Mouse (Mus musculus) CH12.LX (cell line): ENCODE results near the gene Crtc3. TPM values are rescaled to one million over a fixed set of nuclear protein-coding genes. Genes with fewer than 3 reads are reported as not detected.
A peak's percentile ranks its signal among the peaks of the same experiment; 100 is the strongest.

ENCODE experiments used
- DNase-seq: peaks from one replicate; pipeline ENCODE4 v3.0.0-alpha.2; 2013; ENCODE audit errors: extremely low read depth
- H3K27ac ChIP-seq: 2 replicates; pipeline ENCODE4 v1.5.1; 2012; ENCODE audit warnings: low read depth, mild to moderate bottlenecking, control low read depth, moderate library complexity; ENCODE audit not compliant: insufficient read depth
- H3K27me3 ChIP-seq: replicated peaks from 2 replicates; pipeline ENCODE3; 2012; ENCODE audit warnings: inconsistent platforms
- H3K36me3 ChIP-seq, 2 experiments: replicated peaks in 1 of 2; 2 replicates each; pipeline versions ENCODE3 to v1.6.1; 2012; ENCODE audit warnings: inconsistent platforms in 1 of 2, low read length in 1 of 2, mild to moderate bottlenecking in 1 of 2, mixed read lengths in 1 of 2, moderate library complexity in 1 of 2; ENCODE audit not compliant: control insufficient read depth in 1 of 2, insufficient read depth in 1 of 2
- H3K4me1 ChIP-seq, 2 experiments: 2 replicates each; pipeline ENCODE4 v1.6.1; 2012; ENCODE audit warnings: inconsistent platforms in 1 of 2, moderate library complexity in 1 of 2; ENCODE audit not compliant: insufficient read depth in 2 of 2, control insufficient read depth in 1 of 2
- H3K4me2 ChIP-seq: 2 replicates; pipeline ENCODE4 v1.6.1; 2012; ENCODE audit warnings: low read depth, mild to moderate bottlenecking, control low read depth; ENCODE audit not compliant: poor library complexity, insufficient read depth, severe bottlenecking
- H3K4me3 ChIP-seq, 3 experiments: fragments of 150-350 bp in 1 of 3; sonication (generic) in 1 of 3; replicated peaks in 1 of 3; 2 replicates each; pipeline versions ENCODE3 to v1.5.1; 2011 to 2012; ENCODE audit warnings: low read depth in 2 of 3, low read length in 2 of 3, mild to moderate bottlenecking in 2 of 3, moderate library complexity in 2 of 3, control low read depth in 1 of 3, improper control_type of control experiment in 1 of 3, inconsistent platforms in 1 of 3, mixed read lengths in 1 of 3; ENCODE audit not compliant: poor library complexity in 1 of 3
- H3K79me2 ChIP-seq: replicated peaks from 2 replicates; pipeline ENCODE4 v1.6.1; 2012; ENCODE audit warnings: mild to moderate bottlenecking, moderate library complexity; ENCODE audit not compliant: control insufficient read depth, poor library complexity, insufficient read depth, severe bottlenecking; ENCODE audit errors: extremely low read depth
- H3K9ac ChIP-seq: 2 replicates; pipeline ENCODE4 v1.6.1; 2012; ENCODE audit warnings: low read depth, mild to moderate bottlenecking, control low read depth, moderate library complexity; ENCODE audit not compliant: insufficient read depth
- H3K9me3 ChIP-seq: replicated peaks from 2 replicates; pipeline ENCODE3; 2012; ENCODE audit warnings: low read length, inconsistent platforms, mixed read lengths
- BHLHE40 ChIP-seq: IDR thresholded peaks from 2 replicates; pipeline ENCODE4 v1.6.1; 2011; ENCODE audit warnings: mild to moderate bottlenecking, low read depth, low read length, improper control_type of control experiment
- CHD1 ChIP-seq: IDR thresholded peaks from 2 replicates; pipeline ENCODE4 v1.6.1; 2012; ENCODE audit warnings: low read depth, low read length, improper control_type of control experiment, inconsistent platforms
- CTCF ChIP-seq, 2 experiments: IDR thresholded peaks in 1 of 2; conservative IDR thresholded peaks in 1 of 2; 2 replicates each; pipeline ENCODE4 v1.5.1; 2011 to 2012; ENCODE audit warnings: low read depth in 2 of 2, low read length in 2 of 2, improper control_type of control experiment in 1 of 2, inconsistent platforms in 1 of 2, mild to moderate bottlenecking in 1 of 2, moderate library complexity in 1 of 2
- E2F4 ChIP-seq: IDR thresholded peaks from 2 replicates; pipeline ENCODE4 v1.6.1; 2011; ENCODE audit warnings: low read depth, low read length, improper control_type of control experiment; ENCODE audit not compliant: insufficient replicate concordance
- ELF1 ChIP-seq: IDR thresholded peaks from 2 replicates; pipeline ENCODE4 v1.6.1; 2014; ENCODE audit warnings: low read depth, mild to moderate bottlenecking, inconsistent platforms, low read length, improper control_type of control experiment
- ETS1 ChIP-seq: conservative IDR thresholded peaks from 2 replicates; pipeline ENCODE4 v1.6.1; 2012; ENCODE audit warnings: low read depth, mild to moderate bottlenecking, inconsistent platforms, low read length, improper control_type of control experiment, moderate library complexity
- GABPA ChIP-seq: IDR thresholded peaks from 2 replicates; pipeline ENCODE4 v1.6.1; 2012; ENCODE audit warnings: low read depth, low read length, improper control_type of control experiment, inconsistent platforms; ENCODE audit not compliant: insufficient replicate concordance
- HCFC1 ChIP-seq: IDR thresholded peaks from 2 replicates; pipeline ENCODE4 v1.6.1; 2012; ENCODE audit warnings: low read depth, mild to moderate bottlenecking, inconsistent platforms, low read length, improper control_type of control experiment
- IRF4 ChIP-seq: IDR thresholded peaks from 2 replicates; pipeline ENCODE4 v1.6.1; 2014; ENCODE audit warnings: low read depth, mild to moderate bottlenecking, inconsistent platforms, low read length, improper control_type of control experiment
- JUND ChIP-seq: conservative IDR thresholded peaks from 2 replicates; pipeline ENCODE4 v1.6.1; 2011; ENCODE audit warnings: low read depth, low read length, improper control_type of control experiment
- KAT2A ChIP-seq: IDR thresholded peaks from 2 replicates; pipeline ENCODE4 v1.6.1; 2012; ENCODE audit warnings: low read length, improper control_type of control experiment, inconsistent platforms; ENCODE audit not compliant: insufficient replicate concordance
- MEF2A ChIP-seq: IDR thresholded peaks from 2 replicates; pipeline ENCODE4 v1.6.1; 2014; ENCODE audit warnings: low read depth, mild to moderate bottlenecking, inconsistent platforms, low read length, improper control_type of control experiment, borderline replicate concordance
- NELFE ChIP-seq: IDR thresholded peaks from 2 replicates; pipeline ENCODE4 v1.6.1; 2011; ENCODE audit warnings: low read depth, low read length, improper control_type of control experiment
- NRF1 ChIP-seq: IDR thresholded peaks from 2 replicates; pipeline ENCODE4 v1.6.1; 2014; ENCODE audit warnings: low read depth, mild to moderate bottlenecking, inconsistent platforms, low read length, improper control_type of control experiment, moderate library complexity
- PAX5 ChIP-seq: IDR thresholded peaks from 2 replicates; pipeline ENCODE4 v1.6.1; 2012; ENCODE audit warnings: low read length, inconsistent platforms, mixed read lengths
- POLR2A ChIP-seq: IDR thresholded peaks from 2 replicates; pipeline ENCODE4 v1.6.1; 2011; ENCODE audit warnings: low read depth, mild to moderate bottlenecking, improper control_type of control experiment, low read length
- POLR2AphosphoS2 ChIP-seq: IDR thresholded peaks from 2 replicates; pipeline ENCODE4 v1.6.1; 2011; ENCODE audit warnings: low read depth, low read length, improper control_type of control experiment
- TBP ChIP-seq: conservative IDR thresholded peaks from 2 replicates; pipeline ENCODE4 v1.6.1; 2011; ENCODE audit warnings: low read depth, low read length, improper control_type of control experiment
- TCF12 ChIP-seq: IDR thresholded peaks from 2 replicates; pipeline ENCODE4 v1.6.1; 2014; ENCODE audit warnings: low read depth, mild to moderate bottlenecking, inconsistent platforms, low read length, improper control_type of control experiment
- USF2 ChIP-seq: conservative IDR thresholded peaks from 2 replicates; pipeline ENCODE4 v1.6.1; 2011; ENCODE audit warnings: low read depth, low read length, improper control_type of control experiment
- ZMIZ1 ChIP-seq: IDR thresholded peaks from 2 replicates; pipeline ENCODE4 v1.6.1; 2012; ENCODE audit warnings: low read depth, mild to moderate bottlenecking, inconsistent platforms, low read length, improper control_type of control experiment
- dilution Hi-C: fragments of 300-500 bp; cut with MboI; formaldehyde crosslinking; loops from 2 replicates; pipeline ENCODE4 v1.14.3; 2020; ENCODE audit warnings: low sequenced_read_pairs; ENCODE audit not compliant: extremely low pct_unique_long_range_greater_than_20kb, extremely low pct_ligation_motif_present
- in situ Hi-C: fragments of 300-500 bp; cut with MboI; formaldehyde crosslinking; loops from 3 replicates; pipeline ENCODE4 v1.14.3; 2019; ENCODE audit warnings: low sequenced_read_pairs, low pct_ligation_motif_present, low pct_unique_long_range_greater_than_20kb, mixed read lengths
- polyA plus RNA-seq: library from polyadenylated mRNA; unstranded; fragments of >175 nt; gene quantifications from 2 replicates; pipeline ENCODE4 v1.2.1, GENCODE M21; 2012; ENCODE audit warnings: low read depth; ENCODE audit not compliant: insufficient read length
- total RNA-seq, 2 experiments: library from RNA; depleted of rRNA; stranded (reverse); fragments of 300-350 nt in 1 of 2; fragments of >200 nt in 1 of 2; gene quantifications; 2 replicates each; pipeline ENCODE4 v1.2.3; 2012 to 2014

Gene Crtc3
- total and polyA plus RNA-seq, 3 experiments = 1.2 to 9.1 (median 4.4) TPM

- H3K36me3 ChIP-seq = no peaks in the 10 kb centered on the region
- no peaks in the 10 kb centered on the region for H3K27me3 ChIP-seq
- TF ChIP-seq JUND (no peak), POLR2AphosphoS2 (no peak), PAX5 (no peak), CTCF (conservative IDR thresholded peaks at IDR 0.05 in 1 of 2, IDR thresholded peaks at IDR 0.05 in 1 of 2; ENCODE audit: low read depth in 2 of 2, low read length in 2 of 2) (no peak), KAT2A (no peak), CHD1 (no peak), POLR2A (no peak), ETS1 (no peak), BHLHE40 (no peak), E2F4 (no peak), ELF1 (no peak), USF2 (no peak), TBP (no peak), TCF12 (no peak), NELFE (no peak), IRF4 (no peak)
- dilution Hi-C loops = no loop called here
- peaks cover 11% of the 10 kb centered on the region in 2 experiments for H3K4me1 ChIP-seq
- no peak overlapping the region for H3K27ac ChIP-seq
- no peak overlapping the region for H3K4me2 ChIP-seq
- no peak for DNase-seq
- no peak overlapping the region for H3K4me3 ChIP-seq
- H3K9ac ChIP-seq = no peak overlapping the region
- no peaks in the 10 kb centered on the region for H3K79me2 ChIP-seq
- in situ Hi-C loops = loop anchor here (25.0 kb wide), 1 partner anchor 439 kb away; no protein-coding TSS in a partner anchor
- no peaks in the 10 kb centered on the region for H3K9me3 ChIP-seq
Measured at GRCm38 (mm10) chr7:80576626-80577025, 112.1 kb downstream of the Crtc3 start.

- dilution Hi-C loops (no loop called here), in situ Hi-C loops (loop anchor here (25.0 kb wide), 1 partner anchor 438 kb away; no protein-coding TSS in a partner anchor)
- H3K27me3 ChIP-seq = no peaks in the 10 kb centered on the region
- peaks cover 11 to 17% of the 10 kb centered on the region in 2 experiments for H3K4me1 ChIP-seq
- H3K9me3 ChIP-seq = no peaks in the 10 kb centered on the region
- no peaks in the 10 kb centered on the region for H3K36me3 ChIP-seq
- H3K9ac ChIP-seq = no peak overlapping the region
- H3K4me3 ChIP-seq = no peak overlapping the region
- no peak overlapping the region for H3K4me2 ChIP-seq
- TF ChIP-seq GABPA (no peak), ZMIZ1 (no peak), ELF1 (peak; percentile 60), TCF12 (0 out of 2 replicates have a peak, but pooled peaks have one; percentile 19), IRF4 (peak; percentile 32; the same call in 1 of the 2 replicates), MEF2A (0 out of 2 replicates have a peak, but pooled peaks have one; percentile 15), HCFC1 (peak; percentile 65; the same call in 1 of the 2 replicates), NRF1 (no peak)
- no peak for DNase-seq
- H3K27ac ChIP-seq = no peak overlapping the region
- H3K79me2 ChIP-seq = no peaks in the 10 kb centered on the region
Measured at GRCm38 (mm10) chr7:80575750-80576149, 112.9 kb downstream of the Crtc3 start.
